Mouse (Mus musculus): ENCODE results near the gene Rab20. TPM values are rescaled to one million over a fixed set of nuclear protein-coding genes. Genes with fewer than 3 reads are reported as not detected.
"Not testable (repeated sequence)": the region's sequence is repeated elsewhere in the genome, so short reads cannot be mapped to it uniquely, and the experiment has no call there.

Gene Rab20
- 23.1 and 26.4 TPM in 2 replicates for polyA plus RNA-seq (2012; rRNA removed)

GRCm38 (mm10) chr8:11477811-11478761, at the start of gene Rab20:
Gene Rab20, minus strand, starts transcription at chr8:11478710.
- WGBS, result under 1% methylated on average over 68 of the region's 69 CpGs
- DNase-seq (ENCODE audit: low read depth, low spot score), result no peak

- 73% methylated on average over 3 of the region's 3 CpGs for WGBS
- DNase-seq (ENCODE audit: low read depth, low spot score), result no peak
Measured at GRCm38 (mm10) chr8:11523331-11523730, 44.8 kb upstream of the Rab20 start.

- no peak for DNase-seq (ENCODE audit: low read depth, low spot score)
- WGBS, result 85% methylated on average over 11 of the region's 11 CpGs
Measured at GRCm38 (mm10) chr8:11518676-11519075, 40.2 kb upstream of the Rab20 start.

- no peak for DNase-seq (ENCODE audit: low read depth, low spot score)
- 88% methylated on average over 6 of the region's 6 CpGs for WGBS
Measured at GRCm38 (mm10) chr8:11518056-11518396, 39.5 kb upstream of the Rab20 start.

GRCm38 (mm10) chr8:11517366-11518055, 39.0 kb upstream of the Rab20 start:
- DNase-seq (ENCODE audit: low read depth, low spot score), result no peak

GRCm38 (mm10) chr8:11516292-11516691, 37.8 kb upstream of the Rab20 start:
- WGBS, result 95% methylated on average over 9 of the region's 9 CpGs
- no peak for DNase-seq (ENCODE audit: low read depth, low spot score)

More at GRCm38 (mm10) chr8:11517366-11518055, 39.0 kb upstream of the Rab20 start:
- 84% methylated on average over 16 of the region's 16 CpGs for WGBS

- WGBS, result 82% methylated on average over 5 of the region's 5 CpGs
- no peak for DNase-seq (ENCODE audit: low read depth, low spot score)
Measured at GRCm38 (mm10) chr8:11513247-11513646, 34.7 kb upstream of the Rab20 start.

GRCm38 (mm10) chr8:11512711-11513110, 34.2 kb upstream of the Rab20 start:
- no peak for DNase-seq (ENCODE audit: low read depth, low spot score)
- 90% methylated on average over 9 of the region's 9 CpGs for WGBS

- DNase-seq (ENCODE audit: low read depth, low spot score), result no peak
- WGBS, result 86% methylated on average over 5 of the region's 5 CpGs
Measured at GRCm38 (mm10) chr8:11510971-11511370, 32.5 kb upstream of the Rab20 start.

- WGBS, result 72% methylated on average over 10 of the region's 10 CpGs
- no peak for DNase-seq (ENCODE audit: low read depth, low spot score)
Measured at GRCm38 (mm10) chr8:11508880-11509279, 30.4 kb upstream of the Rab20 start.

- WGBS, result 73% methylated on average over 6 of the region's 6 CpGs
- no peak for DNase-seq (ENCODE audit: low read depth, low spot score)
Measured at GRCm38 (mm10) chr8:11506802-11507201, 28.3 kb upstream of the Rab20 start.

GRCm38 (mm10) chr8:11506074-11506473, 27.6 kb upstream of the Rab20 start:
- WGBS, result 86% methylated on average over 14 of the region's 14 CpGs
- no peak for DNase-seq (ENCODE audit: low read depth, low spot score)

GRCm38 (mm10) chr8:11503476-11504232, 25.1 kb upstream of the Rab20 start:
- DNase-seq (ENCODE audit: low read depth, low spot score), result no peak
- WGBS, result 76% methylated on average over 13 of the region's 13 CpGs

GRCm38 (mm10) chr8:11498786-11499485, 20.4 kb upstream of the Rab20 start:
- WGBS, result 73% methylated on average over 4 of the region's 4 CpGs
- no peak for DNase-seq (ENCODE audit: low read depth, low spot score)

- 44% methylated on average over 12 of the region's 12 CpGs for WGBS
- DNase-seq (ENCODE audit: low read depth, low spot score), result no peak
Measured at GRCm38 (mm10) chr8:11498281-11498680, 19.8 kb upstream of the Rab20 start.

- no peak for DNase-seq (ENCODE audit: low read depth, low spot score)
- 4% methylated on average over 73 of the region's 73 CpGs for WGBS
Measured at GRCm38 (mm10) chr8:11497017-11497990, 18.8 kb upstream of the Rab20 start, which contains the start of gene Naxd. Gene Naxd, plus strand, starts transcription at chr8:11497506.

- WGBS, result 84% methylated on average over 2 of the region's 2 CpGs
Measured at GRCm38 (mm10) chr8:11492340-11492739, 13.8 kb upstream of the Rab20 start.

GRCm38 (mm10) chr8:11487229-11487628, 8.7 kb upstream of the Rab20 start:
- WGBS, result 32% methylated on average over 4 of the region's 4 CpGs

More at GRCm38 (mm10) chr8:11492340-11492739, 13.8 kb upstream of the Rab20 start:
- not testable (repeated sequence) for DNase-seq (ENCODE audit: low read depth, low spot score)

More at GRCm38 (mm10) chr8:11487229-11487628, 8.7 kb upstream of the Rab20 start:
- no peak for DNase-seq (ENCODE audit: low read depth, low spot score)

Measured in large intestine, adult 2 months (tissue).